Mouse (Mus musculus) gastrocnemius, postnatal 36 days (tissue): ENCODE measurements around the gene Ahnak. TPM values are rescaled to one million over a fixed set of nuclear protein-coding genes. Genes with fewer than 3 reads are reported as not detected.
"Not testable (repeated sequence)": the region's sequence is repeated elsewhere in the genome, so short reads cannot be mapped to it uniquely, and the experiment has no call there.

Source experiments
- DNase-seq, 2 experiments: peaks; one replicate each; pipeline ENCODE4 v3.0.0; 2022
- intact Hi-C: fragments of 180-260 bp; cut with DNase I; formaldehyde crosslinking; loops from one replicate; pipeline ENCODE4 v1.15.1; 2025
- total RNA-seq, 2 experiments: library from RNA; stranded (reverse); gene quantifications; 2 replicates each; pipeline ENCODE4 v1.2.3; 2021

The Ahnak gene
- total RNA-seq, 2 experiments from 2014 or later = 171 to 208 TPM

GRCm38 (mm10) chr19:8991871-8992735 lies 3.0 kb downstream of the Ahnak start:
- intact Hi-C loops = loop anchor here (5.0 kb wide), 1 partner anchor 90 kb away; no protein-coding TSS in a partner anchor
- peak; percentile 39 to 46 for DNase-seq

- DNase-seq = peak; percentile 82 to 91
- intact Hi-C loops = loop anchor here (5.0 kb wide), 1 partner anchor 89 kb away; no protein-coding TSS in a partner anchor
Observed at GRCm38 (mm10) chr19:8992769-8993624, 3.9 kb downstream of the Ahnak start.

- no peak for DNase-seq
- intact Hi-C loops = loop anchor here (5.0 kb wide), 1 partner anchor 89 kb away; no protein-coding TSS in a partner anchor
Observed at GRCm38 (mm10) chr19:8993625-8993912, 4.5 kb downstream of the Ahnak start.

- no peak for DNase-seq
- intact Hi-C loops = loop anchor here (5.0 kb wide), 1 partner anchor 87 kb away; no protein-coding TSS in a partner anchor
Observed at GRCm38 (mm10) chr19:8994813-8995607, 5.9 kb downstream of the Ahnak start.

- DNase-seq = no peak
- intact Hi-C loops = no loop called here
Observed at GRCm38 (mm10) chr19:8996601-8997000, 7.5 kb downstream of the Ahnak start.

GRCm38 (mm10) chr19:8997546-8997945 lies 8.5 kb downstream of the Ahnak start:
- intact Hi-C loops = no loop called here
- peak; percentile 86 to 88 for DNase-seq

- no peak for DNase-seq
- intact Hi-C loops = no loop called here
Observed at GRCm38 (mm10) chr19:8998546-8998945, 9.5 kb downstream of the Ahnak start.

- intact Hi-C loops = no loop called here
Observed at GRCm38 (mm10) chr19:8999223-8999622, 10.1 kb downstream of the Ahnak start.

GRCm38 (mm10) chr19:9006915-9007314 lies 17.8 kb downstream of the Ahnak start:
- DNase-seq, intact Hi-C loops: not testable (repeated sequence)

More at GRCm38 (mm10) chr19:8999223-8999622, 10.1 kb downstream of the Ahnak start:
- no peak for DNase-seq

GRCm38 (mm10) chr19:9019298-9019697 lies 30.2 kb downstream of the Ahnak start:
- intact Hi-C loops = no loop called here
- no peak for DNase-seq

GRCm38 (mm10) chr19:9023021-9023778 lies 34.1 kb downstream of the Ahnak start:
- DNase-seq = peak in 1 of 2 experiments; percentile 50
- intact Hi-C loops = no loop called here

- DNase-seq = no peak
- intact Hi-C loops = no loop called here
Observed at GRCm38 (mm10) chr19:9025562-9026257, 36.6 kb downstream of the Ahnak start.

GRCm38 (mm10) chr19:9026634-9027033 lies 37.5 kb downstream of the Ahnak start:
- DNase-seq = no peak
- intact Hi-C loops = no loop called here

GRCm38 (mm10) chr19:9027795-9028194 lies 38.7 kb downstream of the Ahnak start:
- intact Hi-C loops = no loop called here
- peak in 1 of 2 experiments; percentile 22 for DNase-seq

GRCm38 (mm10) chr19:9028375-9028774 lies 39.3 kb downstream of the Ahnak start:
- intact Hi-C loops = no loop called here
- no peak for DNase-seq

- intact Hi-C loops = no loop called here
Observed at GRCm38 (mm10) chr19:9029640-9030262, 40.7 kb downstream of the Ahnak start.

GRCm38 (mm10) chr19:9032502-9033129 lies 43.5 kb downstream of the Ahnak start:
- DNase-seq = no peak
- intact Hi-C loops = no loop called here

More at GRCm38 (mm10) chr19:9029640-9030262, 40.7 kb downstream of the Ahnak start:
- no peak for DNase-seq
